Mouse (Mus musculus): ENCODE data around the gene Nploc4.
"Not testable (repeated sequence)": the region's sequence is repeated elsewhere in the genome, so short reads cannot be mapped to it uniquely, and the experiment has no call there.

Nploc4 gene

GRCm38 (mm10) chr11:120354304-120355276, 82.9 kb downstream of the Nploc4 start:
- no peak for DNase-seq (ENCODE audit: low spot score in 2 of 2)

GRCm38 (mm10) chr11:120353500-120354303, 83.8 kb downstream of the Nploc4 start:
- peak in 1 of 2 experiments; percentile 48 for DNase-seq (ENCODE audit: low spot score in 2 of 2)

GRCm38 (mm10) chr11:120352571-120353290, 84.8 kb downstream of the Nploc4 start:
- DNase-seq (ENCODE audit: low spot score in 2 of 2) = peak in 1 of 2 experiments; percentile 20

- DNase-seq (ENCODE audit: low spot score in 2 of 2) = not testable (repeated sequence)
Measured at GRCm38 (mm10) chr11:120352093-120352350, 85.5 kb downstream of the Nploc4 start.

GRCm38 (mm10) chr11:120351250-120352092, 86.0 kb downstream of the Nploc4 start:
- peak in 1 of 2 experiments; percentile 8 for DNase-seq (ENCODE audit: low spot score in 2 of 2)

- DNase-seq (ENCODE audit: low spot score in 2 of 2) = peak in 1 of 2 experiments; percentile 34
Measured at GRCm38 (mm10) chr11:120350711-120351110, 86.8 kb downstream of the Nploc4 start.

GRCm38 (mm10) chr11:120349986-120350702, 87.4 kb downstream of the Nploc4 start:
- peak; percentile 67 to 75 for DNase-seq (ENCODE audit: low spot score in 2 of 2)

GRCm38 (mm10) chr11:120349371-120349985, 88.0 kb downstream of the Nploc4 start:
- DNase-seq (ENCODE audit: low spot score in 2 of 2) = peak in 1 of 2 experiments; percentile 57

GRCm38 (mm10) chr11:120348684-120349370, 88.7 kb downstream of the Nploc4 start:
- DNase-seq (ENCODE audit: low spot score in 2 of 2) = peak in 1 of 2 experiments; percentile 72

- peak; percentile 28 to 77 for DNase-seq (ENCODE audit: low spot score in 2 of 2)
Measured at GRCm38 (mm10) chr11:120347791-120348683, 89.5 kb downstream of the Nploc4 start, which contains the start of gene Actg1. Gene Actg1, minus strand, starts transcription at chr11:120348542.

GRCm38 (mm10) chr11:120347301-120347700, 90.2 kb downstream of the Nploc4 start:
- DNase-seq (ENCODE audit: low spot score in 2 of 2) = peak in 1 of 2 experiments; percentile 17

- peak in 1 of 2 experiments; percentile 7 for DNase-seq (ENCODE audit: low spot score in 2 of 2)
Measured at GRCm38 (mm10) chr11:120346383-120347034, 91.0 kb downstream of the Nploc4 start.

- DNase-seq (ENCODE audit: low spot score in 2 of 2) = no peak
Measured at GRCm38 (mm10) chr11:120345067-120345681, 92.3 kb downstream of the Nploc4 start.

- no peak for DNase-seq (ENCODE audit: low spot score in 2 of 2)
Measured at GRCm38 (mm10) chr11:120344310-120344920, 93.1 kb downstream of the Nploc4 start.

- DNase-seq (ENCODE audit: low spot score in 2 of 2) = no peak
Measured at GRCm38 (mm10) chr11:120343519-120344309, 93.8 kb downstream of the Nploc4 start.

- DNase-seq (ENCODE audit: low spot score in 2 of 2) = no peak
Measured at GRCm38 (mm10) chr11:120342656-120343160, 94.8 kb downstream of the Nploc4 start.
